Mouse (Mus musculus): ENCODE results near the gene Sec14l1. TPM values are rescaled to one million over a fixed set of nuclear protein-coding genes. Genes with fewer than 3 reads are reported as not detected.

The Sec14l1 gene
- polyA plus RNA-seq, 1 experiment from 2014 or later = 41.6 TPM

- WGBS = 69% methylated on average over 12 of the region's 12 CpGs
- no peaks in the 10 kb centered on the region for H3K9me3 ChIP-seq (ENCODE audit: control insufficient read depth, low read length)
- ATAC-seq (ENCODE audit: low read depth) = no peak
- H3K4me3 ChIP-seq (ENCODE audit: low read depth, low read length) = no peak overlapping the region
- no peaks in the 10 kb centered on the region; the same call in 1 of the 2 replicates for H3K36me3 ChIP-seq (ENCODE audit: control insufficient read depth, insufficient read depth, low read length)
- H3K4me2 ChIP-seq (ENCODE audit: low read depth, low read length) = no peak overlapping the region
- H3K27me3 ChIP-seq (ENCODE audit: control insufficient read depth, insufficient read depth, low read length) = no peaks in the 10 kb centered on the region
- 0 out of 2 replicates have a peak, but pooled peaks cover 3% of the 10 kb centered on the region for H3K4me1 ChIP-seq (ENCODE audit: control insufficient read depth, insufficient read depth, low read length)
- H3K27ac ChIP-seq (ENCODE audit: low read depth, low read length) = no peak overlapping the region
- H3K9ac ChIP-seq (replicated peaks; ENCODE audit: low read depth, low read length) = no peak overlapping the region
These were observed 13.1 kb downstream of the Sec14l1 start for GRCm38 (mm10) chr11:117127931-117128548.

DNA sequence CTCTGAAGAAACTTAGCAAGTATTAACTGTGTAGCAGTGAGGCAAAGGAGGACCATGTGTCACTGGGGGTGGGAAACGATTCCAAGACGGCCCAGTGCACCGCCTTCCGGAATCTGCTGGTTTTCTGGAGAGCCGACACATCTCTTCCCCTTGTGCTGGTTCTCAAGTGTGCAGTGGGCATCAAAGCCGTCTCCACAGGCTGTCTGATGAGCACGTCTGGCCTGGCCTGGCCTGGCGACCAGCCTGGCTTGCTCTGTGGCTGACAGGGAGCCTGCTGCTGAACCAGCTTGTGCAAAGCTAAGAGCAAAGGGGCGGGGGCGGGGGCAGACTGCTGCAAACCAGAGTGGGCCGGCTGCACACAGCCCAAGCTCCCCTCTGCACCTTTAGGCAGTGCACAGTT is 14.5 kb downstream of the Sec14l1 start:
- H3K4me3 ChIP-seq (ENCODE audit: low read depth, low read length) = no peak overlapping the region
- no peaks in the 10 kb centered on the region for H3K27me3 ChIP-seq (ENCODE audit: control insufficient read depth, insufficient read depth, low read length)
- H3K36me3 ChIP-seq (ENCODE audit: control insufficient read depth, insufficient read depth, low read length) = no peaks in the 10 kb centered on the region; the same call in 1 of the 2 replicates
- H3K27ac ChIP-seq (ENCODE audit: low read depth, low read length) = no peak overlapping the region
- no peak overlapping the region for H3K9ac ChIP-seq (replicated peaks; ENCODE audit: low read depth, low read length)
- no peaks in the 10 kb centered on the region for H3K9me3 ChIP-seq (ENCODE audit: control insufficient read depth, low read length)
- ATAC-seq (ENCODE audit: low read depth) = no peak
- 64% methylated on average over 11 of the region's 11 CpGs for whole genome bisulfite sequencing
- no peak overlapping the region for H3K4me2 ChIP-seq (ENCODE audit: low read depth, low read length)
- 0 out of 2 replicates have a peak, but pooled peaks cover 3% of the 10 kb centered on the region for H3K4me1 ChIP-seq (ENCODE audit: control insufficient read depth, insufficient read depth, low read length)

- no peak overlapping the region for H3K9ac ChIP-seq (replicated peaks; ENCODE audit: low read depth, low read length)
- H3K27me3 ChIP-seq (ENCODE audit: control insufficient read depth, insufficient read depth, low read length) = no peaks in the 10 kb centered on the region
- 0 out of 2 replicates have a peak, but pooled peaks cover 3% of the 10 kb centered on the region for H3K4me1 ChIP-seq (ENCODE audit: control insufficient read depth, insufficient read depth, low read length)
- WGBS = 83% methylated on average over 8 of the region's 8 CpGs
- H3K36me3 ChIP-seq (ENCODE audit: control insufficient read depth, insufficient read depth, low read length) = no peaks in the 10 kb centered on the region; the same call in 1 of the 2 replicates
- H3K9me3 ChIP-seq (ENCODE audit: control insufficient read depth, low read length) = no peaks in the 10 kb centered on the region
- H3K27ac ChIP-seq (ENCODE audit: low read depth, low read length) = no peak overlapping the region
- no peak overlapping the region for H3K4me2 ChIP-seq (ENCODE audit: low read depth, low read length)
- H3K4me3 ChIP-seq (ENCODE audit: low read depth, low read length) = no peak overlapping the region
- no peak for ATAC-seq (ENCODE audit: low read depth)
These were observed 15.1 kb downstream of the Sec14l1 start for GRCm38 (mm10) chr11:117130068-117130467.

DNA sequence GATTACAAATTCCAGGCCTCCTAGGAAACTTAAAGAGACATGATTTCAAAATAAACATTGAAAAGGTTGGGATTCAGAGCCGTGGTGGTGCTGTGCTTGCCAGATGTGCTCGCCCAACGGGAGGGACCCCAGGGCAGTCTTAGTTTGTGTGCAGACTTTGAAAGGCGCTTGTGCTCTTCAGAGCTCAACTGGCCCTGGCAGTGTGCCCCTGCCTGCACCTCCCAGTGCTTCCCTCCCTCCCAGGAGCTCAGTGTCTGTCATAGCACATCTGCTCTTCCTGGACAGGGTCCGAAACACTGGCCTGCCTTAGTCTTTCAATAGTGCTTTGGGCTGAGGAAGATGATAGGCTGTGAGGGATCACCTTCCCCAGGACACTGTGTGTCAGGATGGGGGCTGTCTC is 15.9 kb downstream of the Sec14l1 start:
- Histone ChIP-seq H3K4me2 (ENCODE audit: low read depth, low read length) (no peak overlapping the region), H3K9ac (replicated peaks; ENCODE audit: low read depth, low read length) (no peak overlapping the region), H3K4me3 (ENCODE audit: low read depth, low read length) (no peak overlapping the region), H3K27me3 (ENCODE audit: control insufficient read depth, insufficient read depth, low read length) (no peaks in the 10 kb centered on the region), H3K4me1 (ENCODE audit: control insufficient read depth, insufficient read depth, low read length) (0 out of 2 replicates have a peak, but pooled peaks cover 5% of the 10 kb centered on the region), H3K27ac (ENCODE audit: low read depth, low read length) (no peak overlapping the region; the same call in 1 of the 2 replicates), H3K9me3 (ENCODE audit: control insufficient read depth, low read length) (no peaks in the 10 kb centered on the region), H3K36me3 (ENCODE audit: control insufficient read depth, insufficient read depth, low read length) (no peaks in the 10 kb centered on the region; the same call in 1 of the 2 replicates)
- no peak for ATAC-seq (ENCODE audit: low read depth)
- 59% methylated on average over 5 of the region's 5 CpGs for WGBS

- no peak overlapping the region for H3K9ac ChIP-seq (replicated peaks; ENCODE audit: low read depth, low read length)
- H3K4me3 ChIP-seq (ENCODE audit: low read depth, low read length) = no peak overlapping the region
- WGBS = 98% methylated on average over 10 of the region's 10 CpGs
- H3K4me2 ChIP-seq (ENCODE audit: low read depth, low read length) = no peak overlapping the region
- no peak for ATAC-seq (ENCODE audit: low read depth)
- no peak overlapping the region for H3K27ac ChIP-seq (ENCODE audit: low read depth, low read length)
- H3K4me1 ChIP-seq (ENCODE audit: control insufficient read depth, insufficient read depth, low read length) = 0 out of 2 replicates have a peak, but pooled peaks cover 5% of the 10 kb centered on the region
- H3K9me3 ChIP-seq (ENCODE audit: control insufficient read depth, low read length) = no peaks in the 10 kb centered on the region
- no peaks in the 10 kb centered on the region for H3K27me3 ChIP-seq (ENCODE audit: control insufficient read depth, insufficient read depth, low read length)
- H3K36me3 ChIP-seq (ENCODE audit: control insufficient read depth, insufficient read depth, low read length) = no peaks in the 10 kb centered on the region; the same call in 1 of the 2 replicates
These were observed 16.5 kb downstream of the Sec14l1 start for GRCm38 (mm10) chr11:117131450-117131849.

DNA sequence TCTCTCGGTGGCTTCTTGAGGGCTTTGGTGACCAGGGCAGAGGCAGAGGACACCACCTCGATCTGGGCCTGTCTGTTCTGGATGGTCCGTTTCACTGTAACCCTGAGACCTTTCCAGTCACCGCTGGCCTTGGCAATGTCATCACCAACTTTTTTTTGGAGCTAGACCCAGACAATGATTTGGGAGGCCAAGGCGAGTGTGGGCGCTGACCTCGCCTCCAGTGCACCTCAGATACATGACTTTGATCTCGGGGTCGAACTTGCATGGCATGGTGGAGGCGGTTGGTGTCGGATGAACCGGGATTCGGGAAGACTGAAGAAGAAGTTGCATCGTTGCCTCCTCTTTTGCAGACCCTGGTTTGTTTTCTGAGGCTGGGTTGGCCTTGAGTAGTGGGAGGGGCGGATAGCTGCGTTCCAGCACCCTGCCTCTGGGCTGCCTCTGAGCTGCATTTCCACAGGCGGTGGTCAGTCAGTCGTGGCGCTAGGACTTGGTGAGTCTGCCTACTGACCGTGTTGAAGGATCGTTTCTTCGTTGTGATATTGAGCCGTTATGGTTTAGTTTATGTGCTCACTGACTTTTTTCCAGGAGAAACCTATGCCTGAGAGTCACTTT is 19.9 kb downstream of the Sec14l1 start:
- Histone ChIP-seq H3K4me3 (ENCODE audit: low read depth, low read length) (no peak overlapping the region), H3K4me1 (ENCODE audit: control insufficient read depth, insufficient read depth, low read length) (0 out of 2 replicates have a peak, but pooled peaks cover 3% of the 10 kb centered on the region), H3K9me3 (ENCODE audit: control insufficient read depth, low read length) (no peaks in the 10 kb centered on the region), H3K36me3 (ENCODE audit: control insufficient read depth, insufficient read depth, low read length) (no peaks in the 10 kb centered on the region), H3K27ac (ENCODE audit: low read depth, low read length) (no peak overlapping the region), H3K4me2 (ENCODE audit: low read depth, low read length) (no peak overlapping the region), H3K9ac (replicated peaks; ENCODE audit: low read depth, low read length) (no peak overlapping the region), H3K27me3 (ENCODE audit: control insufficient read depth, insufficient read depth, low read length) (no peaks in the 10 kb centered on the region)
- WGBS = 65% methylated on average over 23 of the region's 23 CpGs
- ATAC-seq (ENCODE audit: low read depth) = no peak

DNA sequence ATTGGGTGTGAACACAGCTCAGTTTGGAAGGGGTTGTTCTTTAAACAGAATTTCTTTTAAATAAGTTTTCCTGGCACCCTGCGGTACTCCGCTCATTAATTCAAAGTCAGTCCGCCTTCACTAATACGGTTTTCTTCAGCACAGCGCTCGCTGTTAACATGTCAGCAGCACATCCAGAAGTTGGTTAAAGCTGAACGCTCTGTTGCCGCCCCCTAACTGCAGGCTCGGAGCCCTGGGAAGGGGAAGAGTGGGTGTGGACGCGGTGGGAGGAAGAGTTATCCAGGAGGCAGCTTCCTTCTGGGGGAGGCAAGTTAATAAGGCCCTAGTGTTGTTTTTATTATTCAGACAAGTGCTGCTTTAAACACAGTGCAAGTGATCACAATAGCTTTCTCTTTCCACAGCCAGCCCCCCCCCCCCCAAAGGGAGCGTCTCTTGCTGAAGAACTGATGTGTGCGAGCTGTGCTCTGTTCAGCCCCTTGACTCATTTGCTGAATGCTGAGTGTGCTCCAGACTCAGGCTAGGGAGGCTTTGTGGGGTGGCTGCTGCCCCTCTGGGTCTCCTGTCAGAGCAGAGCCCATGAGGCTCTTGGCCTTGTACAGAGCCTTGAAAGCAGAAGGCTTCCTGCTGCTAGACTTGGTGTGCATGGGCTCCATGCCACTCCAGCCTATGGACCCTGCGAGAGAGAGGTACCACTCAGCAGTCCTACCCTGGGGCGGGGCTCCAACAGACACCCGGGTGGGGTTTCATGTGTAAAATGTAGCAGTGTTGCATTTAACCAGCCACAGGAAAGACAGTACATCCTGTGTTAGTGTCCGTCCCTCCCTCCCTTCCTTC is 20.7 kb downstream of the Sec14l1 start:
- no peak overlapping the region for H3K4me2 ChIP-seq (ENCODE audit: low read depth, low read length)
- 26% methylated on average over 17 of the region's 17 CpGs for WGBS
- H3K9me3 ChIP-seq (ENCODE audit: control insufficient read depth, low read length) = no peaks in the 10 kb centered on the region
- 0 out of 2 replicates have a peak, but pooled peaks cover 3% of the 10 kb centered on the region for H3K4me1 ChIP-seq (ENCODE audit: control insufficient read depth, insufficient read depth, low read length)
- H3K9ac ChIP-seq (replicated peaks; ENCODE audit: low read depth, low read length) = no peak overlapping the region
- H3K27me3 ChIP-seq (ENCODE audit: control insufficient read depth, insufficient read depth, low read length) = no peaks in the 10 kb centered on the region
- no peak overlapping the region for H3K4me3 ChIP-seq (ENCODE audit: low read depth, low read length)
- ATAC-seq (ENCODE audit: low read depth) = no peak
- H3K36me3 ChIP-seq (ENCODE audit: control insufficient read depth, insufficient read depth, low read length) = no peaks in the 10 kb centered on the region
- H3K27ac ChIP-seq (ENCODE audit: low read depth, low read length) = no peak overlapping the region

GRCm38 (mm10) chr11:117136880-117137279 is 21.9 kb downstream of the Sec14l1 start:
- Histone ChIP-seq H3K4me2 (ENCODE audit: low read depth, low read length) (no peak overlapping the region), H3K36me3 (ENCODE audit: control insufficient read depth, insufficient read depth, low read length) (peaks cover under 1% of the 10 kb centered on the region; the same call in 1 of the 2 replicates), H3K9ac (replicated peaks; ENCODE audit: low read depth, low read length) (no peak overlapping the region), H3K4me3 (ENCODE audit: low read depth, low read length) (no peak overlapping the region), H3K9me3 (ENCODE audit: control insufficient read depth, low read length) (no peaks in the 10 kb centered on the region), H3K27me3 (ENCODE audit: control insufficient read depth, insufficient read depth, low read length) (no peaks in the 10 kb centered on the region), H3K27ac (ENCODE audit: low read depth, low read length) (no peak overlapping the region), H3K4me1 (ENCODE audit: control insufficient read depth, insufficient read depth, low read length) (0 out of 2 replicates have a peak, but pooled peaks cover 3% of the 10 kb centered on the region)
- no peak for ATAC-seq (ENCODE audit: low read depth)
- WGBS = 92% methylated on average over 14 of the region's 14 CpGs

All from neural tube, embryonic 14.5 days (tissue).